Mouse (Mus musculus): ENCODE measurements around the gene Ptch2. TPM values are rescaled to one million over a fixed set of nuclear protein-coding genes. Genes with fewer than 3 reads are reported as not detected.

The Ptch2 gene
- polyA plus RNA-seq, 1 experiment from 2014 or later, result 7.1 TPM

DNA sequence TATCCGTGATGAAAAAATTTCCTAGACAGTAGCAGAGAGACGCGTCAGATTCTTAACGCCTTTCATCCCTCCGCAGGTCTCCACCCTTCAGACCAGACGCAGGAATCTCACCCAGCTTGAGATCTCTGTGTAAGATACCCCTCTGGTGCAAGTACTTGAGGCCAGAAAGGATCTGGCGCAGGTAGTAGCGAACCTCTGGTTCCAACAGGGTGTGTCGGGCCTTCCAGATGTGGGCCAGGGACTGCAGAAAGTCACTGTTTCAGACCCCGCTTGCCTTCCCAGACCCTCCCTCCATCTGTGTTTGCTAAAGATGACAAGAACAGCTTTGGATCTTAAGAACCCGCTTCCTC, 36.9 kb downstream of the Ptch2 start:
- no peak overlapping the region for H3K27ac ChIP-seq
- H3K9ac ChIP-seq, result no peak overlapping the region
- no peak for ATAC-seq (ENCODE audit: borderline replicate concordance, extremely low read depth, low FRiP score, low TSS enrichment)
- peaks cover 14% of the 10 kb centered on the region for H3K4me1 ChIP-seq
- no peaks in the 10 kb centered on the region for H3K9me3 ChIP-seq
- H3K4me3 ChIP-seq, result peak overlapping the region; percentile 89
- 18% methylated on average over 11 of the region's 11 CpGs for WGBS
- peaks cover 20% of the 10 kb centered on the region for H3K27me3 ChIP-seq
- H3K4me2 ChIP-seq, result peak overlapping the region; percentile 100
- H3K36me3 ChIP-seq, result 0 out of 2 replicates have a peak, but pooled peaks cover 3% of the 10 kb centered on the region

DNA sequence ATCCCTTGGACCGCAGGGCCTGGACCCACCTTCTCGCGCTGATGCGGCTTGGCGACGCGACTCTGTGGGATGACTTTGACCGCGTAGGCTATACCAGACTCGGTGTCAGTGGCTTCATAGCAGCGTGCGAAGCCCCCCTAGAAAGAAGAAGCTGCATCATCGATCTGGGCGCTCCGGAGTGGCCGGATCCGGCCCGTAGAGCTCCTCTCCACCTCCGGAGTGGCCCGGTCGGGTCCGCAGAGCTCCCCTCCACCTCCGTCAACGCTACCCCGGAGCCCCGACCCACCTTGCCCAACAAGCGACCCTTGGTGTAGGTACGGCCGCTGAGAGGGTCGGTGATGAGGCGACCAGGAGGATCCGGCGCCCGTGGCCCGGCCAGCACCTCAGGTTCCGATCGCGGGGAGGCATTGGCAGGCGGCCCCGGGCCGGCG, 37.5 kb downstream of the Ptch2 start:
- Histone ChIP-seq H3K27me3 (peaks cover 20% of the 10 kb centered on the region), H3K4me3 (peak overlapping the region; percentile 89), H3K9me3 (no peaks in the 10 kb centered on the region), H3K4me1 (peaks cover 14% of the 10 kb centered on the region), H3K36me3 (0 out of 2 replicates have a peak, but pooled peaks cover 3% of the 10 kb centered on the region), H3K4me2 (peak overlapping the region; percentile 100), H3K27ac (no peak overlapping the region), H3K9ac (peak overlapping the region; percentile 88)
- ATAC-seq (ENCODE audit: borderline replicate concordance, extremely low read depth, low FRiP score, low TSS enrichment), result peak; percentile 23; the same call in 1 of the 2 replicates
- WGBS, result 1% methylated on average over 42 of the region's 42 CpGs

GRCm38 (mm10) chr4:117133817-117134600, 38.1 kb downstream of the Ptch2 start, which contains the start of gene Plk3:
Gene Plk3, minus strand, starts transcription at chr4:117133963.
- Histone ChIP-seq H3K4me2 (peak within 1 kb of the TSS; percentile 100), H3K9me3 (no peaks in the 10 kb centered on the region), H3K27me3 (peaks cover 20% of the 10 kb centered on the region), H3K4me3 (peak within 1 kb of the TSS; percentile 89), H3K36me3 (no peaks in the 10 kb centered on the region), H3K4me1 (peaks cover 14% of the 10 kb centered on the region), H3K9ac (peak within 1 kb of the TSS; percentile 88), H3K27ac (no peak within 1 kb of the TSS)
- 3% methylated on average over 45 of the region's 48 CpGs for WGBS
- ATAC-seq (ENCODE audit: borderline replicate concordance, extremely low read depth, low FRiP score, low TSS enrichment), result peak; percentile 90

DNA sequence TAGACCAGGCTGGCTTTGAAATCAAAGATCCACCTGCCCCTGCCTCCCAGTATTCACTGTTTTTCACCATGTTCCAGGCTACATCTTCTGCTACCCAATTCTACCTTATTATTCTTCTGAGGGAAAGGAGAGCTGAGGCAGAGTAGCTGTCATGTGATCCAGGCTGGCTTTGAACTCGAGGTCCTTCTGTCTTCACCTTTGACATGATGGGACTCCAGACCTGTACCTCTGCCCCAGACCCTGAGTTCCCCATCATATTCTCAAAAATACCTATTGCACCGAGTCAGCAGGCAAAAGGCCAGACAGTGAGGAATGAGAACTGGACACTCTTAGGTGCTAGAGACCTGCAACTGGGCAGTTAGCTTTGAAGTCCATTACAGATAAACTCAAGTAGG, 38.7 kb downstream of the Ptch2 start:
- no peaks in the 10 kb centered on the region for H3K9me3 ChIP-seq
- peaks cover 14% of the 10 kb centered on the region for H3K4me1 ChIP-seq
- no peak overlapping the region for H3K27ac ChIP-seq
- 14% methylated on average over 2 of the region's 2 CpGs for WGBS
- H3K36me3 ChIP-seq, result no peaks in the 10 kb centered on the region
- H3K9ac ChIP-seq, result no peak overlapping the region
- no peak for ATAC-seq (ENCODE audit: borderline replicate concordance, extremely low read depth, low FRiP score, low TSS enrichment)
- H3K4me3 ChIP-seq, result 0 out of 2 replicates have a peak overlapping the region, but pooled peaks have one; percentile 89
- H3K27me3 ChIP-seq, result peaks cover 20% of the 10 kb centered on the region
- no peak overlapping the region for H3K4me2 ChIP-seq

- Histone ChIP-seq H3K4me3 (no peak overlapping the region), H3K27ac (no peak overlapping the region), H3K36me3 (no peaks in the 10 kb centered on the region), H3K9ac (no peak overlapping the region), H3K4me1 (peaks cover 14% of the 10 kb centered on the region), H3K4me2 (no peak overlapping the region), H3K9me3 (no peaks in the 10 kb centered on the region), H3K27me3 (peaks cover 20% of the 10 kb centered on the region)
- no peak for ATAC-seq (ENCODE audit: borderline replicate concordance, extremely low read depth, low FRiP score, low TSS enrichment)
- WGBS, result 21% methylated on average over 8 of the region's 8 CpGs
Measured at GRCm38 (mm10) chr4:117136034-117136433, 40.2 kb downstream of the Ptch2 start.

DNA sequence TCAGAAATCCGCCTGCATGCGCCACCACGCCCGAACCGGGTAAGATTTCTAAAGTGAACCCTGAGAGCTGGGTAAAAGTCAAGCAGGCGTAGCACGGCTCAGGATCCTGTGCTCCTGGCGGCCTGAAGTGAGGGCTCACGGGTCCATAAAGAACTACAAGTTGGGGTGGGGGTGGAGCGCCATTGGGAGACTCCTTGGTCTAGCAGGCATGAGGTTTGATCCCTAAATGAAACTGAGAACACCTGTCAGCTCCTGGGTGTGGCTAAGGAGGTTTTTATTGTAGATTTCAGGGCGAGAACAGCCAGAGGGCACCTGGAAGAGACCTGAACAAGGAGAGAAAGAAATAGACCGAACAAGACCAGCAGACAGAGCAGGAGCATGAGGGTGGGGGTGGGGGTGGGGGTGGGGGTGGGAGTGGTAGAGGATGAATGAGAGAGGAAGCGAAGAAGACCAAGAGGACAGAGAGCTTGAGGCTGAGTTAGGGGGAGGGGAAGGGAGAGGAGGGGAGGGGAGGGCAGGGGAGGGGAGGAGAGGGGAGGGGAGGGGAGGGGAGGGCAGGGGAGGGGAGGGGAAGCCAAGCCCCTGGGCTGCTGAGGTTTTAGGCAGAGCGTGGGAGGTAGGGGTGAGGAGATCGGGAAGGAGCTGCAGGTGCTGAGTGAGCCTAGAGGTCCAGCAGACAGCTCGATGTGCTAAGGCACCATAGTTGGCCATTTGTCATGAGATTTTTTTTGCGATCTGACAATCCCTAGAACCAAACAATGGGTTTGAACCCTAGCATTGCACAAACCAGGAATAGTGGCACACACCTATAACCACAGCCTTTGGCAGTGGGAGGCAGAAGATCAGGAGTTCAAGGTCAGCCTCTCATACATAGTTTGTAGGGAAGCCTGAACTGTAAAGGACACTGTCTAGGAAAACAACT, 42.7 kb downstream of the Ptch2 start:
- no peaks in the 10 kb centered on the region for H3K36me3 ChIP-seq
- H3K27ac ChIP-seq, result no peak overlapping the region
- H3K4me3 ChIP-seq, result no peak overlapping the region
- peaks cover 4% of the 10 kb centered on the region; the same call in 1 of the 2 replicates for H3K4me1 ChIP-seq
- ATAC-seq (ENCODE audit: borderline replicate concordance, extremely low read depth, low FRiP score, low TSS enrichment), result no peak
- no peak overlapping the region for H3K9ac ChIP-seq
- H3K4me2 ChIP-seq, result no peak overlapping the region
- WGBS, result 67% methylated on average over 16 of the region's 17 CpGs
- H3K27me3 ChIP-seq, result no peaks in the 10 kb centered on the region
- no peaks in the 10 kb centered on the region for H3K9me3 ChIP-seq

DNA sequence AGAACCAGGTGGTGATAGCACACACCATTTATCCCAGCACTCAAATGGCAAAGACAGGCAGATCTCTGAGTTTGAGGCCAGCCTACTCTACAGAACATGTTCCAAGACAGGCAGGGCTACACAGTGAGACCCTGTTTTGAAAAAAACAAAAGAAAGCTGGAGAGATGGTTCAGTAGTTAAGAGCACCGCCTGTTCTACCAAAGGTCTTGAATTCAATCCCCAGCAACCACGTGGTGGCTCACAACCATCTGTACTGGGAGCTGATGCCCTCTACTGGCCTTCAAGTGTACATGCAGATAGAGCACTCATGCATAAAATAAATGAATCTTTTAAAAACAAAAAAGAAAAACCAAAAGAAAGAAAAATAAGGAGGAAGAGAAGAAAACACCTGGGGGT, 43.3 kb downstream of the Ptch2 start:
- Histone ChIP-seq H3K4me1 (peaks cover 2% of the 10 kb centered on the region; the same call in 1 of the 2 replicates), H3K4me3 (no peak overlapping the region), H3K4me2 (no peak overlapping the region), H3K27me3 (no peaks in the 10 kb centered on the region), H3K27ac (no peak overlapping the region), H3K9ac (no peak overlapping the region), H3K9me3 (no peaks in the 10 kb centered on the region), H3K36me3 (no peaks in the 10 kb centered on the region)
- WGBS, result 6% methylated on average over 2 of the region's 2 CpGs
- no peak for ATAC-seq (ENCODE audit: borderline replicate concordance, extremely low read depth, low FRiP score, low TSS enrichment)

DNA sequence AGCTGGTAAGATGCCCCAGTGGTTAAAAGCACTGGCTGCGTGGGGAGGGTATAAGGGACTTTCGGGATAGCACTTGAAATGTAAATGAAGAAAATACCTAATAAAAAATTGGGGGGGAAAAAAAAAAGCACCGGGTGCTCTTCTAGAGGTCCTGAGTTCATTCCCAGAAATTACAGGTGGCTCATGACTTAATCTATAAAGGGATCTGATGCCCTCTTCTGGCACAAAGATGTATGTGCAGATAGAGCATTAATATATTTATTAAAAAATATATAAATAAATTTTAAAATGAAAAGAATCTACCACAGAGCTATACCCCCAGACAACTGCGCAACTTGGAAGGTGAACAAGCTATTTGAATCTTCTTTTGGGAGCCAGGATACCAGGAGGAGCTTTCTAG, 44.7 kb downstream of the Ptch2 start:
- H3K36me3 ChIP-seq, result no peaks in the 10 kb centered on the region
- H3K27me3 ChIP-seq, result no peaks in the 10 kb centered on the region
- no peaks in the 10 kb centered on the region for H3K4me1 ChIP-seq
- no peak overlapping the region for H3K27ac ChIP-seq
- no peak overlapping the region for H3K9ac ChIP-seq
- 32% methylated on average over 4 of the region's 4 CpGs for WGBS
- no peak for ATAC-seq (ENCODE audit: borderline replicate concordance, extremely low read depth, low FRiP score, low TSS enrichment)
- no peak overlapping the region for H3K4me2 ChIP-seq
- no peaks in the 10 kb centered on the region for H3K9me3 ChIP-seq
- no peak overlapping the region for H3K4me3 ChIP-seq

- ATAC-seq (ENCODE audit: borderline replicate concordance, extremely low read depth, low FRiP score, low TSS enrichment), result no peak
- no peaks in the 10 kb centered on the region for H3K9me3 ChIP-seq
- H3K4me3 ChIP-seq, result no peak overlapping the region
- no peaks in the 10 kb centered on the region for H3K4me1 ChIP-seq
- H3K27me3 ChIP-seq, result no peaks in the 10 kb centered on the region
- WGBS, result 46% methylated on average over 7 of the region's 7 CpGs
- H3K27ac ChIP-seq, result no peak overlapping the region
- no peaks in the 10 kb centered on the region for H3K36me3 ChIP-seq
- no peak overlapping the region for H3K9ac ChIP-seq
- no peak overlapping the region for H3K4me2 ChIP-seq
Measured at GRCm38 (mm10) chr4:117143023-117143422, 47.1 kb downstream of the Ptch2 start.

GRCm38 (mm10) chr4:117145248-117145647, 49.4 kb downstream of the Ptch2 start:
- H3K27me3 ChIP-seq, result no peaks in the 10 kb centered on the region
- ATAC-seq (ENCODE audit: borderline replicate concordance, extremely low read depth, low FRiP score, low TSS enrichment), result no peak
- H3K4me3 ChIP-seq, result no peak overlapping the region
- H3K4me1 ChIP-seq, result no peaks in the 10 kb centered on the region
- H3K9ac ChIP-seq, result no peak overlapping the region
- no peak overlapping the region for H3K27ac ChIP-seq
- 91% methylated on average over 13 of the region's 13 CpGs for WGBS
- H3K9me3 ChIP-seq, result no peaks in the 10 kb centered on the region
- peaks cover 13% of the 10 kb centered on the region for H3K36me3 ChIP-seq
- H3K4me2 ChIP-seq, result no peak overlapping the region

DNA sequence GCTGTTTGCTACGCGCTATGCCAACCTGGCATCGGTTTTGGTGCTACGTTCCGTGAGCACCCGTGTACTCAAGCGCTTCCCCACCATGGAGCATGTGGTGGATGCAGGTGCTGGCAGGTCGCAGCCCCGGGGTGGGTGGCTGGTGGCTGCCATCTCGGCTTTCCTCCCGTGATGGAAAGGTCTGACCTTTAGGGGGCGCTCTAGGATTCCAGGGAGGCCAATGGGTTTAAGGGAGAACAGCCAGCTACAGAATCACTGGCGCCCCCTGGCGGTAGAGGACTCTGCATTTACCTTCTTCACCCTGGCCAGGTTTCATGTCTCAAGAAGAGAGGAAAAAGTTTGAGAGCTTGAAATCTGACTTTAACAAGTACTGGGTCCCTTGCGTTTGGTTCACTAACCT, 50.3 kb downstream of the Ptch2 start:
- Histone ChIP-seq H3K4me3 (no peak overlapping the region), H3K4me2 (no peak overlapping the region), H3K9me3 (no peaks in the 10 kb centered on the region), H3K4me1 (no peaks in the 10 kb centered on the region), H3K9ac (no peak overlapping the region), H3K36me3 (peaks cover 22% of the 10 kb centered on the region), H3K27ac (no peak overlapping the region), H3K27me3 (no peaks in the 10 kb centered on the region)
- WGBS, result 34% methylated on average over 15 of the region's 15 CpGs
- no peak for ATAC-seq (ENCODE audit: borderline replicate concordance, extremely low read depth, low FRiP score, low TSS enrichment)

Data from lung, embryonic 15.5 days (tissue).